Mouse (Mus musculus): ENCODE data around the gene Rint1.
"Not testable (repeated sequence)": the region's sequence is repeated elsewhere in the genome, so short reads cannot be mapped to it uniquely, and the experiment has no call there.

Gene Rint1

GRCm38 (mm10) chr5:23830897-23831752 lies 43.6 kb downstream of the Rint1 start:
- DNase-seq = peak; percentile 14 to 48

DNA sequence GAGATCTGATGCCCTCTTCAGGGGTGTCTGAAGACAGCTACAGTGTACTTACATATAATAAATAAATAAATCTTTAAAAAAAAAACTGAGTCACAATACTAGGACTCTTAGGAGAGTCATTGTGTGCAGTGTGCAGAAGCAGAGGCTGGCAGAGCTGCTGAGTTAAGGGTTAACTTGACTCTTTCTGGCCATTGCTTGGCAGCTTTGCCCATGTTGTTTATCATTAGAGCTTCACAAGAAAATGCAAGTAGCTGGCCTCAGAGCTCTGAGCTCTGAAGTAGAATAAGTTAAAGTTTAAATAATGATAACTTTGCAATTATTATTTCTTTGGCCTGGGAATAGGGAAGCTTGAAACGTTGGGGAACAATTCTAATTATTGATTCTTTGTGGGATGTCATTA lies 48.2 kb downstream of the Rint1 start:
- DNase-seq = not testable (repeated sequence)

GRCm38 (mm10) chr5:23838158-23838557 lies 50.6 kb downstream of the Rint1 start:
- no peak for DNase-seq

DNA sequence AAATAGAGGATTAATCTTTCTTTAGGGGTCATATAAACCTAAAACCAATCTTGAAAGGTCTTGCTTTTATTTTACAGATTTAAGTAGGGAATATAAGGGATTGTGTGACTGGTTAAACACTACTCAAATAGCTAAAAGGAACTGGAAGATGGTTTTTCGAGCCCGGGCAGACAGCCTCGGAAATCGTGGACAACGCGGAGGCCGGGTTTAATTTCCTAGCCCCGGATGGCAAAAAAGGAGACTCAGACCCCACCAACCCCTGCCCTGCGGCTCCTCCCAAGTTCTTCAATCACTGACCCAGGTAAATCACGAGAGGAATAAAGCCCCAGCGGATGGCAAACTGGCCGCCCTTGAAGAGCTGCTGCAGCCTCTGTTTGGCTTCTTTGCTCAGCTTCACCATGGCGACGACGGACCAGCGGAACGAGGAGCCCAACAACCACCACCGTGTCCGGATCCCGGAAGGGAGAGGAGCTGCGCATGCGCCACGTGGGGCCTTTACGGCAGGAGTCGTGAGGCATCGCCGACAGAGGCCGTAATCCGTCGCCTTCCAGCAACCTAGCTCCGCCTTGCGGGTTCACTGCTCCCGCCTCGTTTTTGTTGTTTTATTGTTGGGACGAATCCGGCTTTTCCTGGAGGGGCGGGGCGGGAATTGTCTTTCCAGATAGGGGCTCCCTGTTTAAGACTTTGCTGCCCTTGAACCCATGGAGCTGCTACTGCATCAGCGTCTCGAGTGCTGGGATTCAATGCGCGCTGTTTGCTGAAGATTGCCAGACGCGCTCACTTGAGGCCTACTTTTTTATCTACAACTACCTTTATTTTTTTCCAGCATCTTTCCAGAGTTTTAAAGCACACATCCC lies 56.4 kb downstream of the Rint1 start, which contains the start of gene Tomm7:
Gene Tomm7 (minus strand): TSS at position 488 of the 857 bp plus-strand sequence.
- DNase-seq = peak; percentile 96 to 97

DNA sequence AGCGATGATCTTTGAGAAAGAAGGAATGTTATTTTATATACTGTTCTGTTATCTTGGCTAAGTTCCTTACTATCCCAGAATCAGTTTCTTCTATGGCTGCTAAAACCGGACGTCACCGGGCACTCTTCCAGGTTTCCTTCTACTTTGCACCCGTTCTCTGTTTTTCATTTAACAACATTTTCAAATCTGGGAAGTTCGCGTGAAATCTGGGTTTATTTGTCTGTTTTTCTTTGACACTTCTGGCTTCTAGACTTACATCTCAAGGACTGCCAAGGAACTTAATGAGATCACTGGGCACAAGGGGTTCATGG lies 57.0 kb downstream of the Rint1 start:
- peak in 1 of 2 experiments; percentile 25 for DNase-seq

DNA sequence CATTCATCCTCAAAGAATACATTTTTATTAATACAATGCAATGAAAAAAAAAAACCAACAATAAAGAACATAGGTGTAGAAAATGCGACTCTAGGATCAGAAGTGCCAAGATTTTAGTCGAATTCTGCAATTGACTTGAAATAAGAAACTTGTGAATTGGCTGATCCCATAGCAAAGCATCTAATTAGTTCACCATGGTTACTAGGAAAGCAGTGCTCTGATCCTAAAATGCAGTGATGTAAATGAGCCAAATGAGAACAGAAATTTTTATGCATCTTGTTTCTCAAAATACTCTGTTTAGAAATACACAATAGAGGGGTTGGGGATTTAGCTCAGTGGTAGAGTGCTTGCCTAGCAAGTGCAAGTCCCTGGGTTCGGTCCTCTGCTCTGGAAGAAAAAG lies 57.6 kb downstream of the Rint1 start:
- no peak for DNase-seq

DNA sequence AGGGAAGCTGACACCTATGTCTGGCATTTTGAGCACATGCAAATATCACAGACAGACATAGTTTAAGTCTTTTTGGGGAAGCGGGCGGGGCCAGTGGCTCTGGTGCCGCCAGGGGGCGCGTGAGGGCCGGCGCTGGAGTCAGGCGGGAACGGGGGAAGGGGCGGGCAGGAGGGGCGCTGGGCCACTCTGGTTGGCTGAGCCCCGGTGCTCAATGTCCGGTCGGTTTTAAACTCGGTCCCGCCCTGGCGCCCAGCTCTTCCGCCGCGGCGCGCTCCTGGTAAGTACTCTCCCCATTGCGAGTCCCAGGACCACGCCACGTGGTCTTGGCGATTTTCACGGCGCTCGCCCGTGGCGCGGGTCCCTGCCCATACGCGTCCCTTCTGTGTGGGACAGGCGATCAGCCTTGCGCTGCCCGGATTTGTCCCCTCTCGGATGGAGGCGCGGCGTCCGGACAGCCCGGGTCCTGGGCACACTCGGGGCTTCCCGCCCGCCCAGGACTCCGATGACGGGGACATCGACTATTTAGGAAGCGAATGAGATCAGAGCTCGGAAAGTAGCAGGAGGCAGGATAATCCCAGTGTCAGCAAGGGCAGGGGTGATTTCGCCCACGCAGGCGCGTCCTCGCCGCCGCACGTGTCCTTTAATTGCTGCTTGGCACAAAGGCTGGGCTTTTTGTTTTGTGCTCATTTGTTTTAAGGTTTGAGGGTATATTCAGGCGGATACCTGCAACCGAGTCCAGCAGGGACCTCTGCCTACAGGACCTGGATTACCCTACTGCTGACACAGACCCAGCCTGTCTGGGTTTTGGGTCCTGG lies 63.0 kb downstream of the Rint1 start:
- DNase-seq = peak; percentile 91 to 93

DNA sequence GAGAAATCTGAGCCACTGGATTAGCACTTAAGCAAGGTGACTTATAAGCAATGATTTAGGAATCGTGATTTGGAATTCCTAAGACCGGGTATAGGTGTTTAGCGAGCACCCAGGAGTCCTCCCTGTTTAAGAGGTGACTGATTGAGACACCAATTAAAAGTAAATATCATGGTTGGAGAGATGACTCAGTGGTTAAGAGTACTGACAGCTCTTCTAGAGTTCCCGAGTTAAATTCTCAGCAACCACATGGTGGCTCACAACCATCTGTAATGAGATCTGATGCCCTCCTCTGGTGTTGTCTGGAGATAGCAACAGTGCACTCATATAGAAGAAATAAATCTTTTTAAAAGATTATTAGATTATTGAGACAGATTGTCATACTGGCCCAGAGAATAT lies 63.6 kb downstream of the Rint1 start:
- DNase-seq = not testable (repeated sequence)

GRCm38 (mm10) chr5:23852916-23853315 lies 65.4 kb downstream of the Rint1 start:
- not testable (repeated sequence) for DNase-seq

- no peak for DNase-seq
Observed at GRCm38 (mm10) chr5:23855484-23855883, 68.0 kb downstream of the Rint1 start.

- no peak for DNase-seq
Observed at GRCm38 (mm10) chr5:23856164-23856563, 68.7 kb downstream of the Rint1 start.

GRCm38 (mm10) chr5:23857189-23857588 lies 69.7 kb downstream of the Rint1 start:
- DNase-seq = no peak

DNA sequence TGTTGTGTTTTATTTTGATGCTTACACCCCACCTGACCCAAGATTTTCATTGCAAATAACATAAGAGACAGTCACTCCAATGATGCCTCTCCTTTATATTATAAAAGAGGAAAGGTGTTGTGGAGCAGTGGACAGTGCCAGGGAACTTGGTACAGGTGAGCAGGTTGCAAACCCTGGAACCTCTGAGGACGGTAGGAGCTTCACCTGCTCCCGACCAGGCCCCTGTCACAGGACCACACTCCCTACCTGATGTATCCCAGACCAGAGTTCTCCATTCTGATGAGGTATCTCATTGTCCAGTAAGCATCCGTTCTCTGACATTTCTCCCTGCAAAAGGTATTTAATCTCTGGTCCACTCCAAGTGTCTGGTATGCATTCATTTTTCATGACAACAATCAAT lies 70.5 kb downstream of the Rint1 start:
- no peak for DNase-seq

DNA sequence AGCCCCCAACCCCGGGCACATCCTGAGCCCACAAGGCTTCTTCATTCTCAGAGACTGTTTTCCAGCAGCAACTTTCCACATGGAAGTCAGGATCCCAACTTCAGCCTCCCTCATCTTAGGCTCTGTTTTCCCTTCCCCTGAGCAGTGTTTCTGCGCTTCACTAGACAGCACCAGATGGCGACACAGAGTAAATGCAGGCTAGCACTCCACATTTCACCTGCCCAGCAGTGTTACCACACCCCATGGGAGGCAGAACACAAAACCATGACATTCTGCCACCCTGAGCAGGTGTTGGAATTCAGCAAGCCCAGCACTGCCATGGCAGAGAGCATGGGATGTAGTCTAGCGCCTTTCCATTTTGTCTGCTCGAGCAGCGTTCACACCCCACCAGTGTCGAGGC lies 71.1 kb downstream of the Rint1 start:
- DNase-seq = no peak

DNA sequence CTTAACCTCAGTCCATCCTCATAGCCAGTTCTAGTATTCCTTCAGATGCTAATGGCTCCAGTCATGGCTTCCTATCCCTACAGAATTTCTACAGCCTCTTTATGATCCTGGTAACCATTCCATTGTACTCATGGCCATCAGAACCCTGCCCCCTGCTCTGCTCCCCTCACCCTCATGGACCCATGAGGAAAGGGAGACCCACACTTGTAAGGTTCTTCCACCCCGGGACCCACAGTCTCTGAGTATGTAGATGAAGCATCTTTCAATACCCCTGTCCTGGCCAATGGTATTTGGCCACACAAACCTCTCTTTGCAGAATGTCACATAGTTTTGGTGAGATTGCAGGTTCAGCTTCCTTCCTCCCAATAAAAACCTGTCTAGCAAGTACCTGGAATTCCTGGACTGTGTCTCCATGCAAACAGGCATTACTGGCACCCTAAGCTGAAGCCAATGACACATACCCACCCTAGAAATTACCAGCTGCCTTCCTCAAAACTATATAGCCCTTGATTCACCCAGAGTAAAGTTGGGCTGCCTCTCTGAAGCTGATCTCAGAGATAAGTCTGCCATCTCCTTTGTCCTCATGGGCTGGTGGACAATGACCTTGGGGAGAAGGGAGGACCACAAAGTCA lies 71.7 kb downstream of the Rint1 start:
- no peak for DNase-seq

- no peak for DNase-seq
Observed at GRCm38 (mm10) chr5:23859896-23860295, 72.4 kb downstream of the Rint1 start.

DNA sequence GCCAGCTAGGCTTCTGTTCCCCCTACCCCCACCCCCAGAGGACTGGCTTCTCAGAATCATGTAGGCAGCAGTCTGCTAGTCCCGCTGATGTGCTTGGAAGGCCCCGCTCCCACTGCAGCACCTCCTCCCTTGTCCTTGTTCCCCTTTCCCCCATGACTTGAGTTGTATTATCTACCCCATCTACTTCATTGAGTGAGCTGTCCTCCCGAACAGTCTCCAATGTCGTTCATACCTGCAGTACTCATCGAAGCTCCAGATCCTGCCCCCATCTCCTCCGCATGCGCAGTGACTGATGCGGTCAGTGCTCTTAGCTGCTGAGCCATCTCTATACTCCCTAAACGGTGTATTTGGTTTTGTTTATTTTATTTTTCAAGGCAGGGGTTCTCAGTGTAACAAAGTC lies 74.2 kb downstream of the Rint1 start:
- DNase-seq = no peak

GRCm38 (mm10) chr5:23862291-23862690 lies 74.8 kb downstream of the Rint1 start:
- no peak for DNase-seq

DNA sequence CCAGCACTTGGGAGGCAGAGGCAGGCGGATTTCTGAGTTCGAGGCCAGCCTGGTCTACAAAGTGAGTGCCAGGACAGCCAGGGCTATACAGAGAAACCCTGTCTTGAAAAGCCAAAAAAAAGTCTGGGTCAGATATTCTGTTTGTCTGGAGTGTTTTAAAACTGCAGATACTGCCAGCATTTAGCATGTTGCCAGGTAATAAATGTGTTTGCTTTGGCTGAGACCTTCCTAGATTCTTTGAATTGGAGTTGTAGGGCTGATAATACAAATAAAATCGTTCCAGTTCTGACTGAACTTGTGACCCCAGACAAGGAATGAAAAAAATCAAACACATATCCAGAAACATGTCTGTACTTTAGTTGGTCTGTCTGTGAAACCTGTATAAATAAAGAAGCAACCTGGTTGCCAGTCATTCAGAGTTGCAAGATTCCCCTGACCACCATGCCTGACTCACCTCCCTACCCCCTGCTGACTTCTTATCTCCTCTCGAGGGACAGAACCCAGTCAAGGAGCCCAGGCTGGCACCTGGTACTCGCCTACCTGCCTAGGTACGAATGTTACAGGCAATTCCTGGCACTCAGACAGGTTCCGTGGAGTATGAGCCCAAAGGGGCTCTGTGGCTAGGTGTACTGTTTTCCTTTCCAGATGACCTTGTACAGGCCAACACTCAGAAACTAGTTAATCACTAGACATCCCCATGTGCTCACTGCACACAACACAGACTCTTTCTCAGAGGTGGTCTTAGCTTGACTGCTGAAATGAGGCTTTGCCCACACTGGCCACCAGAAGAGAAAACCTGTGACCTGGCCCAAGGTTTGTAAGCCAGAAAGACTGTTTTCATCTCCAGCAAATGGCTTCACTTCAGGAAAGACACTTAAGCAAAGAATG lies 75.9 kb downstream of the Rint1 start:
- no peak for DNase-seq

- DNase-seq = no peak
Observed at GRCm38 (mm10) chr5:23864054-23864965, 76.8 kb downstream of the Rint1 start.

Measured in cerebellum, postnatal 36 days (tissue).